Mouse (Mus musculus) forebrain, embryonic 15.5 days (tissue): ENCODE measurements at regions not wholly inside any gene's neighbourhood (a gene's known extent, or its start where the extent isn't known, plus 50 kb on each side); places are given as distances from the start of the nearest gene placed in this dataset.

ENCODE experiments used
- ATAC-seq: fragments of 200-750 bp; cut with Nextera tagmentation; replicated peaks from 2 replicates; pipeline ENCODE4 v1.8.0; 2017; ENCODE audit warnings: mild to moderate bottlenecking, moderate TSS enrichment, moderate library complexity
- H3K27ac ChIP-seq: fragments of 300-500 bp; sonication (generic); replicated peaks from 2 replicates; pipeline ENCODE4 v1.5.1; 2015; ENCODE audit warnings: mild to moderate bottlenecking, inconsistent platforms
- H3K27me3 ChIP-seq: fragments of 300-500 bp; sonication (generic); 2 replicates; pipeline ENCODE4 v1.6.1; 2015; ENCODE audit warnings: inconsistent platforms
- H3K36me3 ChIP-seq: fragments of 300-500 bp; sonication (generic); 2 replicates; pipeline ENCODE4 v1.6.1; 2015; ENCODE audit warnings: mild to moderate bottlenecking, inconsistent platforms
- H3K4me1 ChIP-seq: fragments of 300-500 bp; sonication (generic); 2 replicates; pipeline ENCODE4 v1.6.1; 2015; ENCODE audit warnings: inconsistent platforms
- H3K4me2 ChIP-seq: fragments of 300-500 bp; sonication (generic); replicated peaks from 2 replicates; pipeline ENCODE4 v1.6.1; 2015; ENCODE audit warnings: mild to moderate bottlenecking, inconsistent platforms
- H3K4me3 ChIP-seq: fragments of 300-500 bp; sonication (generic); 2 replicates; pipeline ENCODE4 v1.5.1; 2015; ENCODE audit warnings: mild to moderate bottlenecking, inconsistent platforms
- H3K9ac ChIP-seq: fragments of 300-500 bp; sonication (generic); replicated peaks from 2 replicates; pipeline ENCODE4 v1.6.1; 2015; ENCODE audit warnings: mild to moderate bottlenecking, inconsistent platforms
- H3K9me3 ChIP-seq: fragments of 300-500 bp; sonication (generic); 2 replicates; pipeline ENCODE4 v1.6.1; 2016; ENCODE audit warnings: inconsistent platforms
- WGBS: fragments of 180-500 bp; shearing (Covaris S2); methylation state at CpG from one replicate; pipeline ENCODE4 v1.1.7; 2015; ENCODE audit warnings: mixed read lengths; 5-methylcytosine and 5-hydroxymethylcytosine counted together

GRCm38 (mm10) chr19:15669541-15669940 lies 277.6 kb downstream of the Psat1 start:
- Histone ChIP-seq H3K9me3 (no peaks in the 10 kb centered on the region), H3K4me2 (no peak overlapping the region), H3K9ac (no peak overlapping the region), H3K4me1 (peaks cover 24% of the 10 kb centered on the region), H3K36me3 (no peaks in the 10 kb centered on the region), H3K27ac (no peak overlapping the region), H3K4me3 (no peak overlapping the region), H3K27me3 (peaks cover 8% of the 10 kb centered on the region; the same call in 1 of the 2 replicates)
- ATAC-seq, result no peak
- 51% methylated on average over 7 of the region's 7 CpGs for WGBS

DNA sequence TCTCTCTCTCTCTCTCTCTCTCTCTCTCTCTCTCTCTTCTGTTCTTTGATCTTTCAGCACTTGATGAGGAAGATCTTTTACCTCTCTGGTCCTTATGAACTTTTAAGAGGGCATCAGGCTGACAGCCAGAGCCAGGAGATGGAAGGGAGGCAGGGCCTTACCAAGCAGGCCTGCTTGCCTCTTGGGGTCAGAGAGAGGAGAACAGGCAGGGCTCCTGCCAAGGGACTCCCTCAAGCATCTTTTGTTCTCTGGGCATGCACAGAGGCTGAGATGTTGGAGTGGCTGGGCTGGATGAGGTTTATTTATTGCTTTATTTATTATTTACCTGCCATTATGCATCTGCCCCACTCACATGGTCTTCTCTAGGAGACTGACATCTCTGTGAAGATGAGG lies 278.5 kb downstream of the Psat1 start:
- Histone ChIP-seq H3K9ac (no peak overlapping the region), H3K4me2 (no peak overlapping the region), H3K36me3 (no peaks in the 10 kb centered on the region), H3K27ac (peak overlapping the region; percentile 72; the same call in 1 of the 2 replicates), H3K27me3 (peaks cover 8% of the 10 kb centered on the region; the same call in 1 of the 2 replicates), H3K9me3 (no peaks in the 10 kb centered on the region), H3K4me1 (peaks cover 24% of the 10 kb centered on the region), H3K4me3 (no peak overlapping the region)
- peak; percentile 51; the same call in 1 of the 2 replicates for ATAC-seq

GRCm38 (mm10) chr19:15667889-15668623 lies 279.1 kb downstream of the Psat1 start:
- Histone ChIP-seq H3K9me3 (no peaks in the 10 kb centered on the region), H3K9ac (no peak overlapping the region), H3K27me3 (peaks cover 6% of the 10 kb centered on the region; the same call in 1 of the 2 replicates), H3K4me1 (peaks cover 24% of the 10 kb centered on the region), H3K4me2 (no peak overlapping the region), H3K27ac (peak overlapping the region; percentile 72), H3K36me3 (no peaks in the 10 kb centered on the region), H3K4me3 (no peak overlapping the region)
- peak; percentile 65 for ATAC-seq
- WGBS, result 18% methylated on average over 13 of the region's 13 CpGs

- 50% methylated on average over 3 of the region's 3 CpGs for WGBS
- no peaks in the 10 kb centered on the region for H3K36me3 ChIP-seq
- H3K27me3 ChIP-seq, result peaks cover 31% of the 10 kb centered on the region; the same call in 1 of the 2 replicates
- no peak overlapping the region for H3K4me3 ChIP-seq
- H3K27ac ChIP-seq, result no peak overlapping the region
- H3K9me3 ChIP-seq, result no peaks in the 10 kb centered on the region
- H3K4me1 ChIP-seq, result peaks cover 17% of the 10 kb centered on the region
- H3K4me2 ChIP-seq, result no peak overlapping the region
- H3K9ac ChIP-seq, result no peak overlapping the region
- ATAC-seq, result no peak
Measured at GRCm38 (mm10) chr19:15663659-15664255, 283.4 kb downstream of the Psat1 start.

DNA sequence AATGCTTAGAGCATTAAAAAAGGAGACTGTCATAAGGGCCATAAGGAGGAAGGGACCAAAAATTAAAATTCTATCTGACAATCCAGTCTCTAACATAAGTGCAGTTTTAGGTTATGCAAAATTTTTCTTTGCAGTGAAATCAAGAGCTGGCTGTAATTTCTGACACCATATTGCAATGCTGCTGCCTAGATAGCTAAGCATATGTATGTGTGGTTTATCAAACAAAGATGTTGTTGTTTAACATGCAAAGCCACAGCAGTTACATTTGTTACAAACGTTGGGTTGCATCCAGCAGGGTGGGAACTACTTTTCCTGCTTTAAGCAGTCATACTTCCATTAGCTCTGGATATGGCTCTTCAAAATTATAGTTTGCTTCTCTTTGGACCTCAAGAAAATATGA lies 288.5 kb downstream of the Psat1 start:
- peak; percentile 78; the same call in 1 of the 2 replicates for ATAC-seq
- Histone ChIP-seq H3K4me1 (0 out of 2 replicates have a peak, but pooled peaks cover 6% of the 10 kb centered on the region), H3K9ac (no peak overlapping the region), H3K27me3 (peaks cover 28% of the 10 kb centered on the region; the same call in 1 of the 2 replicates), H3K4me3 (no peak overlapping the region), H3K4me2 (no peak overlapping the region), H3K9me3 (no peaks in the 10 kb centered on the region), H3K36me3 (no peaks in the 10 kb centered on the region), H3K27ac (no peak overlapping the region)
- 45% methylated on average over 1 of the region's 1 CpGs for WGBS

DNA sequence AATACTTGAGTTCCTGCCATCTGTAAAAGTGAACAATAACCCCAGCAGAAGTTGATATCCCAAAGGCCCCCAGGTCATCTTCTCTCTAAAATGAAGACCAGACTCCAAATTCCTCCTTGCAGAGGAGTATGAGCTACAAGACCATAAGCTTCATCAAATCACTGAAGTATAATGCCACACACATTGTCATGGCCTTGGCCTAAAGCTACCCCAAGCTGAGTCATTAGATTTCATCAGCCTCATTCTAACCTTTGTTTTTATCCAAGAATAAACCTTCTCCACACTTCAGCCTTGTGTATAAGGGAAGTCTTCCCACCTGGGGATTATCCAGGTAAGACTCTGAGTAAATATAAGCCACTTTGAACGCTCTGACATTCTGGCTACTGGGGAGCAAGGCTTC lies 289.3 kb downstream of the Psat1 start:
- WGBS, result 74% methylated on average over 1 of the region's 1 CpGs
- Histone ChIP-seq H3K4me2 (no peak overlapping the region), H3K4me1 (0 out of 2 replicates have a peak, but pooled peaks cover 6% of the 10 kb centered on the region)

DNA sequence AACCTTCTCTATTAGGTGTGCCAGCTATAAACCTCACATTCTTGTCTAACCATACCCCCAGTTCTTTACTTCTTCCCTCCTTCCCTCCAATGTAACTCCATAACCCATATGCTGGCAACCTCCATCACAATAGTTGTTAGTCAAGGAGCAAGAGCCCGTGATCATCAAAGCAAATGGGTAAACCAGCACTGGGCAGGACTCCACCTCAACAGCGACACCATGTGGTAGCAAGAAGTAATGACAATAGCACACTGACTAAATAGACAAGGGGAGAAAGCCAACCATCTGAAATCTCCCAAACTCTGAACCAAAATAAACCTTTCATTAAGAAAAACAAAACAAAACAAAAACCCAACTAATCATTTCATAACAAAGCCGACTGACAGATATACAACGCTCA lies 297.8 kb downstream of the Psat1 start:
- Histone ChIP-seq H3K4me3 (no peak overlapping the region), H3K9ac (no peak overlapping the region), H3K27ac (no peak overlapping the region), H3K4me1 (0 out of 2 replicates have a peak, but pooled peaks cover 2% of the 10 kb centered on the region), H3K9me3 (no peaks in the 10 kb centered on the region), H3K27me3 (0 out of 2 replicates have a peak, but pooled peaks cover 4% of the 10 kb centered on the region), H3K36me3 (no peaks in the 10 kb centered on the region), H3K4me2 (no peak overlapping the region)
- WGBS, result 19% methylated on average over 4 of the region's 4 CpGs
- no peak for ATAC-seq

More for the DNA sequence above, 289.3 kb downstream of the Psat1 start:
- Histone ChIP-seq H3K36me3 (no peaks in the 10 kb centered on the region), H3K9ac (no peak overlapping the region), H3K4me3 (no peak overlapping the region), H3K27ac (no peak overlapping the region), H3K27me3 (peaks cover 25% of the 10 kb centered on the region; the same call in 1 of the 2 replicates), H3K9me3 (no peaks in the 10 kb centered on the region)
- ATAC-seq, result no peak

GRCm38 (mm10) chr19:15647313-15647712 lies 299.8 kb downstream of the Psat1 start:
- Histone ChIP-seq H3K36me3 (no peaks in the 10 kb centered on the region), H3K4me1 (0 out of 2 replicates have a peak, but pooled peaks cover 2% of the 10 kb centered on the region), H3K4me2 (no peak overlapping the region), H3K9me3 (no peaks in the 10 kb centered on the region), H3K4me3 (no peak overlapping the region), H3K27me3 (0 out of 2 replicates have a peak, but pooled peaks cover 4% of the 10 kb centered on the region), H3K9ac (no peak overlapping the region), H3K27ac (no peak overlapping the region)
- peak; percentile 35; the same call in 1 of the 2 replicates for ATAC-seq
- WGBS, result 60% methylated on average over 5 of the region's 5 CpGs

- no peak for ATAC-seq
- H3K27ac ChIP-seq, result 0 out of 2 replicates have a peak overlapping the region, but pooled peaks have one; percentile 39
- no peaks in the 10 kb centered on the region for H3K9me3 ChIP-seq
- 66% methylated on average over 4 of the region's 4 CpGs for WGBS
- no peak overlapping the region for H3K4me2 ChIP-seq
- 0 out of 2 replicates have a peak, but pooled peaks cover 4% of the 10 kb centered on the region for H3K27me3 ChIP-seq
- H3K4me3 ChIP-seq, result no peak overlapping the region
- H3K36me3 ChIP-seq, result no peaks in the 10 kb centered on the region
- H3K9ac ChIP-seq, result no peak overlapping the region
- H3K4me1 ChIP-seq, result 0 out of 2 replicates have a peak, but pooled peaks cover 2% of the 10 kb centered on the region
Measured at GRCm38 (mm10) chr19:15644786-15645185, 302.4 kb downstream of the Psat1 start.

- H3K4me1 ChIP-seq, result peaks cover 23% of the 10 kb centered on the region
- H3K9ac ChIP-seq, result no peak overlapping the region
- H3K27me3 ChIP-seq, result 0 out of 2 replicates have a peak, but pooled peaks cover 3% of the 10 kb centered on the region
- 11% methylated on average over 6 of the region's 6 CpGs for WGBS
- H3K4me2 ChIP-seq, result no peak overlapping the region
- ATAC-seq, result peak; percentile 44
- no peaks in the 10 kb centered on the region for H3K36me3 ChIP-seq
- no peak overlapping the region for H3K27ac ChIP-seq
- H3K9me3 ChIP-seq, result no peaks in the 10 kb centered on the region
- H3K4me3 ChIP-seq, result no peak overlapping the region
Measured at GRCm38 (mm10) chr19:15617233-15617915, 329.8 kb downstream of the Psat1 start.

DNA sequence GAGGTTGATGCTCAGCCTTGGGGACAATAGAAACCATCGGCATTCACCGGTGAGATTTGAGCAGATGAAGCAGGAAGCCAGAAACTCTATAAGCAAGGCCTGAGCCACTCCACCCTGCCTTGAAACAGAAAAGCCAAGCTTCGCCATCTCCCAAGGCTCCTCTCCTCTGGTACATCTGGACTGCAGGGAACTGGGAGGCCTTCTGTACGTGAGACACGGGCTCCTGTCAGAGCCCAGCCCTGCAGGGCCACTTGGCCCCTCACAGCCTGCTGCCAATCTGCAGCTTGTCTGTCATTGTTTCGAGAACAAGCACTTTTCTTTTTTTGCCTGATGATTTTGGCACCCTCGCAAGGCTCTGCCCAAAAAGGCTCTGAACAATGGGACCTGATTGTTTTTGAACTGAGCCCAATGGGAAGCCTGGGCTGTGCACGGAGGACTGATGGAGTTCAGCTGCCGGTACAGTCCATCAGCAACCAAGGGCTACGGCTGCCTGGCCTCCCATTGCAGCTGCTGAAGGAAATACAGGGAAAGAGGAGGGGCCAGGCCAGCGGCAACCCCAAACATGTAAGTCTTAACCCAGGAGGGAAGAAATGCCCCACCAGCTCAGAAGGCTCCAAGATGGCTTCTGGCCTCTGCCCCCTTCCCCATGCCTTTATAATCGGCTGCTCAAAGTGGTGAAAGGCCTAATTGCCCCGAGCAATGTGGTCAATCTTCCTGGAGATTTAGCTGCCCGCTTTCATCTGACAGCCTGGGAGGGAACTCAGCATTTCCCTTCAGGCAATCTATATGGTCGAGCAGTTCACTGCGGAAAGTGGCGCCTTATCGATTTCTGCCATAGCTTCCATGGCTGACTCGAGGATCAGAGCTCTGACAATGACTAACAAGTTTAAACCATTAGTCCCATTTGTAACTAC lies 332.2 kb downstream of the Psat1 start:
- Histone ChIP-seq H3K36me3 (no peaks in the 10 kb centered on the region), H3K9ac (no peak overlapping the region), H3K4me3 (no peak overlapping the region), H3K27ac (peak overlapping the region; percentile 51), H3K27me3 (0 out of 2 replicates have a peak, but pooled peaks cover 3% of the 10 kb centered on the region), H3K9me3 (no peaks in the 10 kb centered on the region), H3K4me2 (peak overlapping the region; percentile 17), H3K4me1 (peaks cover 23% of the 10 kb centered on the region)
- 14% methylated on average over 19 of the region's 19 CpGs for WGBS
- ATAC-seq, result peak; percentile 89
